Mouse (Mus musculus) inflammation-experienced regulatory T-cells, adult 16 weeks (primary cell): ENCODE measurements around the gene Rrm2. TPM values are rescaled to one million over a fixed set of nuclear protein-coding genes. Genes with fewer than 3 reads are reported as not detected.

Source experiments
- polyA plus RNA-seq: library from polyadenylated mRNA; unstranded; fragments of 100-300 nt; shearing (Covaris generic); gene quantifications from one replicate; pipeline ENCODE4 v1.2.1, GENCODE M21; 2017

Gene Rrm2
- polyA plus RNA-seq = 47.3 TPM

GRCm38 (mm10) chr12:24707954-24708823, at the start of gene Rrm2:
TSS of gene Rrm2 (plus strand) at chr12:24708241.

GRCm38 (mm10) chr12:24681286-24682023, 26.6 kb upstream of the Rrm2 start, which contains the start of gene Cys1:
TSS of gene Cys1 (minus strand) at chr12:24681813.

Other genes starting within 250 kb of the Rrm2 start
- 84.8 TPM for gene Taf1b, start 209.9 kb upstream of the Rrm2 start, polyA plus RNA-seq
- gene Grhl1, start 136.0 kb upstream of the Rrm2 start, polyA plus RNA-seq = 7.6 TPM
- gene Klf11, start 57.0 kb upstream of the Rrm2 start, polyA plus RNA-seq = 2.1 TPM
- not detected for gene Cys1, start 26.4 kb upstream of the Rrm2 start, polyA plus RNA-seq
- gene Mboat2, start 122.6 kb downstream of the Rrm2 start, polyA plus RNA-seq = not detected